Mouse (Mus musculus) lung, embryonic 16.5 days (tissue): Measurements from ENCODE around the gene Skida1. TPM values are rescaled to one million over a fixed set of nuclear protein-coding genes. Genes with fewer than 3 reads are reported as not detected.

ENCODE experiments used
- ATAC-seq: fragments of 200-750 bp; cut with Nextera tagmentation; 2 replicates; pipeline ENCODE4 v1.8.0; 2017; ENCODE audit warnings: low read depth, mild to moderate bottlenecking, moderate library complexity
- H3K27ac ChIP-seq: fragments of 300-500 bp; sonication (generic); 2 replicates; pipeline ENCODE4 v1.5.1; 2014; ENCODE audit warnings: mild to moderate bottlenecking, control low read depth, low read length
- H3K27me3 ChIP-seq: fragments of 300-500 bp; sonication (generic); 2 replicates; pipeline ENCODE4 v1.6.1; 2014; ENCODE audit warnings: low read depth, low read length, mixed read lengths; ENCODE audit not compliant: control insufficient read depth, insufficient read depth
- H3K36me3 ChIP-seq: fragments of 300-500 bp; sonication (generic); 2 replicates; pipeline ENCODE4 v1.6.1; 2014; ENCODE audit warnings: low read length; ENCODE audit not compliant: control insufficient read depth, insufficient read depth
- H3K4me1 ChIP-seq: fragments of 300-500 bp; sonication (generic); replicated peaks from 2 replicates; pipeline ENCODE4 v1.6.1; 2014; ENCODE audit warnings: low read length, mixed read lengths; ENCODE audit not compliant: control insufficient read depth, insufficient read depth
- H3K4me2 ChIP-seq: fragments of 300-500 bp; sonication (generic); 2 replicates; pipeline ENCODE4 v1.6.1; 2014; ENCODE audit warnings: low read depth, low read length, control low read depth
- H3K4me3 ChIP-seq: fragments of 300-500 bp; sonication (generic); 2 replicates; pipeline ENCODE4 v1.5.1; 2014; ENCODE audit warnings: mild to moderate bottlenecking, low read length, control low read depth
- H3K9ac ChIP-seq: fragments of 300-500 bp; sonication (generic); 2 replicates; pipeline ENCODE4 v1.6.1; 2014; ENCODE audit warnings: low read length, control low read depth
- H3K9me3 ChIP-seq: fragments of 300-500 bp; sonication (generic); 2 replicates; pipeline ENCODE4 v1.6.1; 2016; ENCODE audit warnings: low read length; ENCODE audit not compliant: control insufficient read depth
- WGBS: fragments of 180-500 bp; shearing (Covaris S2); extraction: QIAGEN DNeasy Blood & Tissue Kit; methylation state at CpG from one replicate; pipeline ENCODE4 v1.1.7; 2014; 5-methylcytosine and 5-hydroxymethylcytosine counted together
- microRNA-seq: library from miRNA; unstranded; fragments of <30 nt; microRNA quantifications from one replicate; pipeline ENCODE4, GENCODE M21; 2016
- polyA plus RNA-seq: library from polyadenylated mRNA; unstranded; fragments of >200 nt; fragmentation: Nextera tagmentation; extraction: Ambion mirVana; gene quantifications from 2 replicates; pipeline ENCODE4 v1.2.1, GENCODE M21; 2015

Gene Skida1
- polyA plus RNA-seq, 1 experiment from 2014 or later = 5.1 TPM

GRCm38 (mm10) chr2:18011226-18011625, 37.6 kb downstream of the Skida1 start:
- H3K4me3 ChIP-seq = no peak overlapping the region
- no peaks in the 10 kb centered on the region for H3K36me3 ChIP-seq
- WGBS = 75% methylated on average over 6 of the region's 6 CpGs
- no peaks in the 10 kb centered on the region for H3K27me3 ChIP-seq
- H3K4me1 ChIP-seq = no peaks in the 10 kb centered on the region
- H3K9me3 ChIP-seq = no peaks in the 10 kb centered on the region
- no peak overlapping the region for H3K27ac ChIP-seq
- no peak overlapping the region for H3K4me2 ChIP-seq
- no peak for ATAC-seq
- H3K9ac ChIP-seq = no peak overlapping the region

GRCm38 (mm10) chr2:18005137-18005536, 43.7 kb downstream of the Skida1 start:
- ATAC-seq = no peak
- WGBS = 33% methylated on average over 8 of the region's 8 CpGs
- no peaks in the 10 kb centered on the region for H3K27me3 ChIP-seq
- H3K27ac ChIP-seq = no peak overlapping the region
- H3K36me3 ChIP-seq = no peaks in the 10 kb centered on the region
- H3K4me3 ChIP-seq = no peak overlapping the region
- no peak overlapping the region for H3K9ac ChIP-seq
- H3K4me2 ChIP-seq = no peak overlapping the region
- no peaks in the 10 kb centered on the region for H3K9me3 ChIP-seq
- H3K4me1 ChIP-seq = no peaks in the 10 kb centered on the region

DNA sequence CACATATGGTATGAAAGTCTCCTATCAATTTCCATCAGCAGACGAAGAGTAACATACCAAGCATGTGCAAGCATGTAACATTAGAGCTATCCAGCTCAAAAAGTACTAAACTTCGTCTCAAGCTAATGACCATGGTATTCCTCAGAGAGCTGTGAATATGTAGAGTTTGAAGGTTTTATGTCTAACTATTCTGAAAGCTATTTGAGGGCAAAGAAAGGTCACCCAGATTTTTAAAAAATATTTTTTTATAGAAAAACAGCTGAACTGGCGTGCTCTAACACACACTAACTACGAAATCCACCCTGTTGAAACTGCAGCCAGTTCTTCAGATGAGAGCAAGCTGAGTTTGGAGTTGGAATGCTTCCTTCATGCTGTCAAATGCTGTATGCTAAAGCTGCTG, 44.6 kb downstream of the Skida1 start:
- Histone ChIP-seq H3K4me3 (no peak overlapping the region), H3K36me3 (no peaks in the 10 kb centered on the region), H3K27me3 (no peaks in the 10 kb centered on the region), H3K27ac (no peak overlapping the region), H3K4me1 (no peaks in the 10 kb centered on the region), H3K9ac (no peak overlapping the region), H3K9me3 (no peaks in the 10 kb centered on the region), H3K4me2 (no peak overlapping the region)
- ATAC-seq = no peak
- 71% methylated on average over 4 of the region's 4 CpGs for WGBS

DNA sequence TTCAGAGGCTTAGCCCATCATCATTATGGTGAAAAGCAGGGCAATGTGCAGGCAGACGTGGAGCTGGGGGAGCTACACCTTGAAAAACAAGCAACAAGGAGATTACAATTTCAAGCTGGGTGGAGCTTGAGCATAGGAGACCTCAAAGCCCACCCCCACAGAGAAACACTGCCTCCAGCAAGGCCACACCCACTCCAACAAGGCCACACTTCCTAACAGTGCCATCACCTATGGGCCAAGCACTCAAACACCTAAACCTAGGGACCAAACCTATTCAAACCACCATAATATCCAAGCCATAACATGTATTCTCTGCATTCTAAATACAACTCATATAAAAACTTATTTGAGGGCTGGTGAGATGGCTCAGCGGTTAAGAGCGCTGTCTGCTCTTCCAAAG, 46.5 kb downstream of the Skida1 start:
- H3K4me3 ChIP-seq = no peak overlapping the region
- WGBS = 87% methylated on average over 3 of the region's 3 CpGs
- no peak for ATAC-seq

DNA sequence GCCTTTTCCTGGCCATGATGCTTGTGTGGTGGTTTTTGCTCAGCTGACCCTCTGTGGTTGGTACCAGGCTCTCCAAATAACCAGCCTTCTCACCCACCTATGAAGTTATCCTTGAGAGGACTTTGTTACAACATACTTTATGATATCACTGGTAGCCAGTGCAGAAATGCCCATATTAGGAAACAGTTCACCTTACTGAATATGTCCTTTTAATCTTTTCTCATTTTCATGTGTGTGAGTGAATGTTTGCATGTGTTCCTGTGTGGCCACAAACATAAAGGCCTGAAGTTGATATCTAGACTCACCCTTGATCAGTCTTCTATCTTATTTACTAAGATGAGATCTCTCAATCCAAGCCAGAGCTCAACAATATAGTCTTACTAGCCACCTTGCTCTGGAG, 52.0 kb downstream of the Skida1 start, which contains the start of gene H2al2a:
Gene H2al2a (minus strand): TSS at position 101 of the 400 bp plus-strand sequence.
- no peaks in the 10 kb centered on the region for H3K27me3 ChIP-seq

More for the DNA sequence above, 46.5 kb downstream of the Skida1 start:
- no peak overlapping the region for H3K4me2 ChIP-seq
- H3K36me3 ChIP-seq = no peaks in the 10 kb centered on the region
- H3K9me3 ChIP-seq = no peaks in the 10 kb centered on the region
- no peaks in the 10 kb centered on the region for H3K27me3 ChIP-seq
- no peak overlapping the region for H3K27ac ChIP-seq
- H3K4me1 ChIP-seq = no peaks in the 10 kb centered on the region
- no peak overlapping the region for H3K9ac ChIP-seq

More for the DNA sequence above, 52.0 kb downstream of the Skida1 start, which contains the start of gene H2al2a:
- Histone ChIP-seq H3K36me3 (no peaks in the 10 kb centered on the region), H3K9me3 (no peaks in the 10 kb centered on the region), H3K9ac (no peak within 1 kb of the TSS), H3K4me1 (no peaks in the 10 kb centered on the region), H3K4me3 (no peak within 1 kb of the TSS), H3K27ac (no peak within 1 kb of the TSS), H3K4me2 (no peak within 1 kb of the TSS)
- no peak for ATAC-seq

Small RNA genes within 50 kb of the gene (microRNA-seq; reads per million reads assigned to microRNA genes)
- 10.3 reads per million, percentile 25 among the genes with 10 or more reads in this experiment for gene Mir7655

Other genes with a start within 250 kb of the Skida1 start
- not detected in 2 replicates for gene H2al2a, start 52.1 kb downstream of the Skida1 start, polyA plus RNA-seq
- 12.1 and 13.1 TPM in 2 replicates for gene A930004D18Rik, start 11.3 kb downstream of the Skida1 start, polyA plus RNA-seq
- gene Mllt10, start 6.2 kb upstream of the Skida1 start, polyA plus RNA-seq = 56.1 and 57.9 TPM in 2 replicates